Mouse (Mus musculus): ENCODE data around the gene Inpp4b.

GRCm38 (mm10) chr8:81491097-81491705, 148.8 kb downstream of the Inpp4b start:
- TF ChIP-seq CTCF (IDR thresholded peaks at IDR 0.05; ENCODE audit: borderline replicate concordance, control insufficient read depth, extremely low read depth, insufficient read depth, low read length, poor library complexity) (no peak), POLR2A (IDR thresholded peaks at IDR 0.05; ENCODE audit: control insufficient read depth, extremely low read depth, insufficient read depth, low read length, poor library complexity) (no peak)
